Mouse (Mus musculus): Measurements from ENCODE around the gene Dicer1. TPM values are rescaled to one million over a fixed set of nuclear protein-coding genes. Genes with fewer than 3 reads are reported as not detected.
A peak's percentile ranks its signal among the peaks of the same experiment; 100 is the strongest.

Gene Dicer1
- polyA plus RNA-seq (2017; shearing (Covaris generic)): 10 to 100 TPM in 1 of 2 experiments, 1 to 10 TPM in 1; 9.0 to 14.0 TPM

DNA sequence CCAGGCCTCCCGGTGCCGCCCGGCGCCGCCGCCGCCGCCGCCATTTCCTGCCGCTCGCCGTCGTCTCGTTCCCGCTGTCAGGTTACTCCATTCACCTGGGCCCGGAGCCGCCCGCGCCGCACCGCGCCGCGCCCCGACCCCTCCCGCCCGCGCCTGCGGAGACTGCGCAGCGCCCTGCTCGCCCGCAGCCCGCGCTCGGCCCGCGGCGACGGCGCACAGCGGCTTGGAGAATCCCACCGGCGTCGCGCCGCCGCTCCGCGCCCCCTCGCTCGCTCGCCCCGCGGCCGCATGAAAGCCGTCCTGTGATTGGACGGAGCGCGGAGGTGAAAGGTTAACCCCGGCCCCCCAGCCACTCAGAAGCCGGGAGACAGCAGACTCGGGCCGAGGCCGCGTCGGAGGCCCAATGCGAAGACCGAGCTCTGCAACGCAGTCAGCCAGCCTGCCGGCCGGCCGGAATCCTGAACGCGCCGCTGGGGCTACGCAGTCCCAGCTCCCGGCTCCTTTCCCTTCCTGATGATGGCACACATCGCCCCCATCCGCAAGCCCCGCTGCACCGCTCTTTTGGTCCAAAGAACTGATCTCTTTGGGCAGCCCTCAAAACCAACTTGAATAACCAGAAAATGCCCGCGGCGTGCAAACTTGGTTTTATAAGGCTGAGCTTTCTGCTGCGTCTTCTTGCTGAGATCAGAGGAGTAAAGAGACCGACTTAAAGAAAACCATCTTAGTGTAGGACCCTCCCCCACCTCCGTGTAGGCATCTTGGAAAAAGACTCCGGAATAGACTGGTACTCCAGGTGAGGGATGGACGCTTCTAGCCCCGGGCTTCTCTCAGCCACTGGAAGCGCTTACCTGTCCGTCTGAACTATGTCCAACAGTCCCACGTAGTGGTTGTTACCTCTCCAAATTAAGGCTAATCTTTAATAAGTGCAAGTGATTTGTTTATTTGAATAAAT, at the start of gene Dicer1:
Gene Dicer1 (minus strand): TSS at position 139 of the 952 bp plus-strand sequence.
- peak; percentile 89 for ATAC-seq

GRCm38 (mm10) chr12:104799365-104799764, 47.6 kb upstream of the Dicer1 start:
- ATAC-seq: no peak

- ATAC-seq: no peak
These were observed 46.2 kb upstream of the Dicer1 start for GRCm38 (mm10) chr12:104797905-104798304.

DNA sequence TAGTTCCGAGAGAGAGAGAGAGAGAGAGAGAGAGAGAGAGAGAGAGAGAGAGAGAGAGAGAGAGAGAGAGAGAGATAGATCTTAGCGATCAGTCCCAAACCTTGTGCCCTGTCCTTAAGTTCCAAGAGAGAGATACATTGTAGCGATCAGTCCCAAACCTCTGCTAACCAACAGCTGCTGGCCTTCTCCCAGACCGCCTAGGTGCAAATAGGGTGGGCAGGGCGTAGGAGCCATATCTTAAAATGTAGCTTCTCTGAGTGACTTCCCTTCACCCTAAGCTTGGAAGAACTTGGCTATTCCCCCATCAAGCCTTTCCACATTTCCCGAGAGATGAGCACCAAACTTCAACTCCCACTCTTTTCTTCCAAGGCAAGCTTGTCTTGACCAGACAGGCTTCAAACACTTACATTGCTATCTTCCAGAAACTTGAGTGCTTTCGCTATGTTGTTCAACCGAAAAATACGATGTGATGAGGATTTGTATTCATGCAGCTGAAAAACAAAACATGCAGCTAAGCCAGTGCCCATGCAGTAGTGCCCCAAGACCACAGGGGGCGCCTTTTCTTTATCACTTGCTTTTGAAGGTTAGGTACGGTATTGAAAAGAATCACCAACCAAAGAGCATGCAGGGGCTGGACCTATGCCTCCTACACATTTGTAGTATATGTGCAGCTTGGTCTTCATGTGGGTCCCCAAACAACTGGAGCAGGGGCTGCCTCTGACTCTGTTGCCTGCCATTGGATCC, 45.1 kb upstream of the Dicer1 start:
- no peak for ATAC-seq

DNA sequence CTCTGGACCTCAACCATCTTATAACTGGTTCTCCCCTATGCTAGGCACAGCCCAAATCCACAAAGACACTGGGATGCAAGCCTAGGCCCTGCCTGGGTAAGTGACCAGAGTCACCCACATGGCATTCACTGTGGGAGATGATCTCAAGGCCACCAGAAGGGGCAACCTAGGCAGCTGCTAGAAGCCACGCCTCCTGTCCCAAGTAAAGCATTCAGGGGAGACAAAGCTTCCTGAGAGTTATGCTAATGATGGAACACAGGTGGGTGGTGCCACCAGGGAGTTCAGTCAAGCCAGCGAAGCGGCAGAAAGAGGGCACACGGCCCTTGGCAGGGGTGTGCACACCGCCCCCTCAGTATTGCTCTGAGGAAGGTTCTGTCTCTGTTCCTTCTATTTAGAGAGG, 43.2 kb upstream of the Dicer1 start:
- ATAC-seq: no peak

DNA sequence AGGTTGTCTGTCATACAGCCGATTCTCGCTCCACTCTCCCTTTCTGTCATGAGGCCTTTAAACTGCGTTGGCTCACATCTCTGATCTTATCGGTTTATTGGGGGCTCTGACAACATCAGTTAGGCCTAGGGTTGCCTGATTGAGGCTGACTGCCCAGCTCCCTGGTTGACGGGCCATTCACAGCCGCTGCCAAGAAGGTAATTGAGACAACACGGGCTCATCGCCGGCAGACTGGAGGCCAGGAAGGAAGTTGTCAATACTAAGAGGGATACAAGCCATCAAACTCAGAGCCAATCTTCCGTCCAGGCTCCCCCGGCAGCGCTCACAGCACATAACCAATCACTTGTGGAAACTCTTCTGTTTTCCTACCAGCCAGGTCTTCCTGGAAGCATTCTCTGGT, 41.7 kb upstream of the Dicer1 start:
- ATAC-seq: no peak

DNA sequence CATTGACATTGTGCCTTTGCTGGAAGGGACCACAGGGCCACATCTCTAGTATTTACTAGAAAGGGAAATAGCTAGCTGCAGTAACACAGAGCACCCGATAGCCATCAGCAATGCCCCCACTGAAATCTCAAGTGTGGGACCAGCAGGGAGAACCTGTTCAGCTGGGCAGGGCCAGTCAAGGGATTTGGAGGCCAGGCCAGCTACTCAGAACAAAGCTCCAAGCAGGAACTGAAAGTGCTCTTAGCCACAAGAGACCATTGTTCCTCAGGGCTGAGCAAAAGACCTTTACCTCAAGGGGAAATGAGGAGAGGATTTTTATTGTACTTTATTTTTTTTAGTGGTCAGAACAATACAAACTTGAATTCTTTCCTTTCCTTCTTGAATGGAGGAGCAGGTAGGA, 25.9 kb upstream of the Dicer1 start:
- no peak for ATAC-seq

GRCm38 (mm10) chr12:104771941-104772340, 20.2 kb upstream of the Dicer1 start:
- ATAC-seq: no peak

DNA sequence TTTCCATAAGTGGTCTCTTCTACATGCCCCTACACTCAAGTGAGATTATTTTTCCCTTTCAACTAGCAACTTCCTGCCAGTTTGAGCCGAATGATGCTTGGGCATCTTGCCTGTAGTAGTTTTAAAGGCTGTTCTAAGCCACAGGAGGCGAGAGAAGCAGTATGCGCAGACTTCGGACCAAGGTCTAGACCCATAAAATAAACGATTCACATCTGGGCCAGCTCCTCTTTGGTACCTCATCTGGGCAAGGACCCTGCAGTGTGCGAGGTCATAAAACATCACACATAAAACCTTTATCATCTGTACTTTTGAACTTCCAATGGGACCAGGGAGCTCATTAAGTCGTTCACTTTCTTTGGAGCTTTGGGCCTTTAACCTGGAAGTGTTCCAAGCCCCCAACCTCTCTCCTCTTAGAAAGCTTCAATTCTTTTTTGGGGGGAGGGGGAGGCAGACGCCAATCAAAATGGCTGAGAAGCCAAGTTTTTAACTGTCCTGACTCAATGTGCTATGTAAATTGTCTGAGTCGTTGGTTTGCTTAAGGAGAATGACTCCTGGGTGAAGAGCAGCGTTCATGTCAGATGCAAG, 17.5 kb upstream of the Dicer1 start:
- no peak for ATAC-seq

GRCm38 (mm10) chr12:104767183-104767582, 15.4 kb upstream of the Dicer1 start:
- no peak for ATAC-seq

DNA sequence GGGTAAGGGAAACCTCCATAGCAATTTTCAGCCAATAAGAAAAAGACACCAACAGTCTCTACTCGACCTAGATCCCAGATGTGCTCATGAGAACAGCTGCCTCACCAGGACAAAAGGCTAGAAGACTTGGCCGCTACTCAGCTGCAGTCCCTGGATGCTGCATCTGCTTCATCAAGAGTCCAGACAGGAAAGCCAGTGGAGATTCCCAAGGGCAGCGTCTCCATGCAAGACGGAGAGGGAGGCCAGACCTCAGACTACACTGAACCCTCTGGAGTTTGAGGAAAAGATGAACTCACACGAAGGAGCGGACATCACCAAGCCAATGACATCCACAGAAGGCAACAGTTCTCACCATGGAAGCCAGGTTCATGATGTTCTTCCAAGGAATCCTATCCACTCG, 14.0 kb upstream of the Dicer1 start:
- no peak for ATAC-seq

DNA sequence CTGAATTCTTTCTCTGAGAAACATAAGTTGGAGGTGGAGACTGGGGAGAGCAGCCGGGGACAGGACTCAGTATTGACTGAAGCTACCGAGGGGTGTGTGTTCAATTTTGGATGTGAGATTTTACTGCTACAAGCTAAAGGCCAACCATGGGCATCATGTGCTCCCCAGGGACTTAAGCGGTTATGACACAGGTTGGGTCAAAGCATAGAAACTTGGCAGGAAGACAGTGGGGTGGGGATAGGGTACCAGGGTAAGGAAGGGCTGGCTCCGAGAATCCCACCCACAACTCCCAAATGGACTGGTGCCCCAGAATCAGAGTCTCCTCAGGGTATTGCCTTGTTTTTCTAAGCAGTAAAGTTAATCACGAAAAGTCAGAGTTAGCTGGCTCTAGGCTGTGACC, 13.4 kb upstream of the Dicer1 start:
- no peak for ATAC-seq

- ATAC-seq: no peak
These were observed 12.2 kb upstream of the Dicer1 start for GRCm38 (mm10) chr12:104763918-104764317.

- ATAC-seq: no peak
These were observed 9.7 kb upstream of the Dicer1 start for GRCm38 (mm10) chr12:104761411-104761810.

- ATAC-seq: no peak
These were observed 6.3 kb upstream of the Dicer1 start for GRCm38 (mm10) chr12:104758066-104758465.

DNA sequence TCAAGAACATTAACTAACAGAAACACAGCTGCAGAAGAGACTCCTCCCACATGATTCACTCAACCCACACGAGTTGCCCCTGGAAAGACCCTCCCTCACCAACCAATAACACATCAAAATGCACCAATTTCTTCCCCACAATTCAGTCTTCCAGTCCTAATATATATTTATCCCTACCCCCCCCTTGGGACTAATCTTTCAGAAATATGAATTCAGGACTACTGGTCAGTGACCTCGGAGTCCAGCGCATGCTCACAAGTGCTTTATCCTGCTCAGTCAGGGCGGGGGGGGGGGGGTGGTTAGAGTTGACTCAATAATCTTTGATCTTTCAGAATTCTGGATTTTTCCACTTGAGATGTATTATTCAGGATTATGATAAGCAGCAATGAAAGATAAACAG, 1.9 kb upstream of the Dicer1 start:
- ATAC-seq: no peak

DNA sequence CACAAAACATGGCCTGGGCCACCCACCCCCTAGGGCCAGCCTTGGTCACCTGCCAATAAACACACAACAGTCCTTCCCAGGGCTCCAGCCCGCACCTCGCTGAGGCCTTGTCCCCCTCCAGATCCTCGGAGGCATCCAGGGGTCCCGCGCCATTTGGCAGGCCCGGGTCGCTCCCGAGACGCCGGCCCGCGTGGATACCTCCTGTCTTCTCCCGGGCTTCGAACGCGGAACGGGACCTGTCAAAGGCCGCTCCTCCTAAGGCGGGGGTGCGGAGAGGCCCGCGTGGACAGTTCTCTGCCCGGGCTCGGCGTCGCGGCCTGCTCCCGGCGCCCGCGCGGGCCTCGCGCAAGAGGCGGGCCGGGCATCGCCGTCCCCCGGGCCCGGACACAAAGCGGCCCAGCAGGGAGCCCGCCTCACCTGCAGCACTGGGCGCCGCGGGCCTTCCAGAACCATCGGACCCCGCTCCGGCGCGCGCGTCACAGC, 380 bp downstream of the Dicer1 start:
- ATAC-seq: peak; percentile 17

DNA sequence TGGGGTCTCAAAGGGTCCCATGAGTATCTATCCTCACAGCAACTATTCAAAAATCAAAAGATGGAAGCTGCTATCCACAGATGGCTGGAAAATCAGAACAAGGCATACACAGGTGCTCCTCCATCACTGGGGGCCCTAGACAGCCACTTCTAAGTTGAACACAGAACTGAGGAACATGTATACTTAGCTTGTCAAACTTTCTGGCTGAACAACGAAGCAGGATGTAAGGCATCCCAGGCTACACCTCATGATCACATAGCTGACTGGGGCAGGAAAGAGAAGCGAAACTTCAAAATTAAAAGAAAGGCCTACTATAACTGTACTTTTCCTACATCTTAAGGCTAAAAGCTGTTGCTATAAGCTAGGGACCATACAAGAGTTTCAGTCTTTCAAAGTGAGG, 2.8 kb downstream of the Dicer1 start:
- ATAC-seq: no peak

DNA sequence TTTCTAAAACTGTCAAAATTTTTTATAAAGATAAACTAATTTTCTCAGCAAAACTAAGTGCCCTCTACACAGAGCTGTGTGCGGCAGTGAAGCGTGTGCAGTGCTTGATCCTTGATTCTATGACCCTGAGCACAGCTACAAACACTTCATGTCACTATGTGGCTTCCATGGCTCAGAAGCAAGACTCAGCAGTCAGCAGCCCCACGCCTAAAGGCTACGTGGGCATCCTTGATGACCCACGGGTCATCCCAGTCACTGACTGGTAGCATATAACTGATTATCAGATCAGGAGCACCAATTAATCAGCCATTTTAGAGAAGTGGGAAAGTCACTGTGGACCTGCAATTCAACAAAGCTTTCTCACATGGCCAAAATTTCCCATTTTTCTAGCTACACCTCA, 4.5 kb downstream of the Dicer1 start:
- no peak for ATAC-seq

- ATAC-seq: no peak
These were observed 5.2 kb downstream of the Dicer1 start for GRCm38 (mm10) chr12:104746601-104747000.

DNA sequence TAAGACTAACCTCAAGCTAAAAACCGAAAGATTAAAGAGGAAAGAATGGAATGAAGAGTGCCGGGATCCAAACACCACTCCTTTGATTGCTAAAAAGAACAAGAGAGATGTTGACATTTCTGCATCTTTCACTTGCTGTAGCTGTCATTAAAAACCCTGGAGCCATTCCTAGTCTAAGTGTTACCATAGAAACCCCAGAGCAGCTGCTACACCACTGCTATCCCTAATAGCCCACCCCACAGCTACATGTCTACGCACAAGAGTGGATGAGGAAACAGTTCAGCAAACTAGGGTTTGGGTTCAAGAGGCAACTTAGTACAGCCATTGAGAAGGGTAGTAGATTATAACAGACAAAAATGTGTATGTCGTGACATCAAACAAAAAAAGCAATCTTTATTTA, 8.1 kb downstream of the Dicer1 start:
- ATAC-seq: no peak

- no peak for ATAC-seq
These were observed 9.5 kb downstream of the Dicer1 start for GRCm38 (mm10) chr12:104742247-104742646.
